ENCODE assay signal across 8 mouse cellular contexts in genomic region chr1:33757033-33757413, GRCm38 (mm10). TPM values are rescaled to one million over a fixed set of nuclear protein-coding genes. Genes with fewer than 3 reads are reported as not detected.
A peak's percentile ranks its signal among the peaks of the same experiment; 100 is the strongest.
DNase-seq lines count a peak whose midpoint lies in the region; TF ChIP-seq lines count a peak whose summit lies in the region.

No protein-coding gene starts in this region.

- H3K36me3 ChIP-seq in liver, adult 2 months (ENCODE audit: control insufficient read depth, insufficient read depth, low read length) = no peaks in the 10 kb centered on the region; the same call in 1 of the 2 replicates
- no peaks in the 10 kb centered on the region for H3K36me3 ChIP-seq in splenic B cell, adult 2 months (ENCODE audit: control insufficient read depth, insufficient read depth, low read length, poor library complexity, severe bottlenecking)

- TF ChIP-seq CTCF in liver, adult 2 months (IDR thresholded peaks at IDR 0.05; ENCODE audit: low read depth, low read length) = no peak

- H3K4me3 ChIP-seq in liver, adult 2 months (ENCODE audit: insufficient read depth, low read depth, low read length) = peak overlapping the region; percentile 66

- intact Hi-C loops in heart, postnatal 10 days (cut with DNase I) = loop anchor here (5.0 to 10.0 kb wide), 2 partner anchors 55 to 208 kb away; partner anchors contain the start of gene Zfp451
- intact Hi-C loops in left cerebral cortex, postnatal 36 days (cut with DNase I) = loop anchor here (5.0 kb wide), 1 partner anchor 55 kb away; the partner anchor contains the start of gene Zfp451

- WGBS in liver, adult 2 months = 4% methylated on average over 14 of the region's 14 CpGs

- H3K79me2 ChIP-seq in liver, adult 2 months (ENCODE audit: control insufficient read depth, insufficient read depth, low read length) = no peaks in the 10 kb centered on the region

- H3K27ac ChIP-seq in liver, adult 2 months (replicated peaks; ENCODE audit: insufficient read depth, low read depth, low read length) = no peak overlapping the region

- no peak for TF ChIP-seq POLR2A in liver, adult 2 months (IDR thresholded peaks at IDR 0.05; ENCODE audit: extremely low read depth, insufficient read depth, low read length)

- no peaks in the 10 kb centered on the region; the same call in 1 of the 2 replicates for H3K4me1 ChIP-seq in liver, adult 2 months (ENCODE audit: control insufficient read depth, insufficient read depth, low read length)

- peak overlapping the region; percentile 66 for H3K9ac ChIP-seq in liver, adult 2 months (ENCODE audit: low read depth, low read length)

- H3K27me3 ChIP-seq in liver, adult 2 months (ENCODE audit: control insufficient read depth, insufficient read depth, low read length) = no peaks in the 10 kb centered on the region
- no peaks in the 10 kb centered on the region for H3K27me3 ChIP-seq in splenic B cell, adult 2 months (ENCODE audit: control insufficient read depth, insufficient read depth, low read length, poor library complexity, severe bottlenecking)

- DNase-seq in adrenal gland, adult 2 months = peak; percentile 33
- no peak for DNase-seq in adrenal gland, postnatal 4 days (ENCODE audit: low spot score in 2 of 2)
- DNase-seq in thymus, postnatal 14 days = peak; percentile 16
- DNase-seq in thymus, adult 18-20 months = no peak
- DNase-seq in heart, postnatal 10 days = peak; percentile 31 to 38
- peak; percentile 40 for DNase-seq in liver, adult 2 months (ENCODE audit: extremely low read depth, low read depth, low spot score)
- DNase-seq in splenic B cell, adult 2 months (ENCODE audit: low read depth, low spot score) = peak; percentile 23
- DNase-seq in left cerebral cortex, postnatal 36 days (ENCODE audit: low spot score in 2 of 2) = no peak

RNA-seq across cellular contexts. Expression of gene Bag2, which starts 0.6 kb away (rescaled TPM):
- 10 to 100 TPM; 13.8 to 15.6 TPM for total RNA-seq in adrenal gland, adult 2 months (2021)
- polyA plus RNA-seq in adrenal gland, adult 2 months (2012; rRNA removed) = 15.1 and 18.4 TPM in 2 replicates
- 10 to 100 TPM; 22.3 to 25.7 TPM for total RNA-seq in adrenal gland, postnatal 4 days (2021)
- total RNA-seq in heart, postnatal 10 days (2021) = 10 to 100 TPM; 53.7 to 54.6 TPM
- 2.1 and 3.6 TPM in 2 replicates for total RNA-seq in liver, adult 2 months (2014; rRNA removed)
- 4.1 and 5.9 TPM in 2 replicates for polyA plus RNA-seq in liver, adult 2 months (2012; rRNA removed)
- total RNA-seq in left cerebral cortex, postnatal 36 days (2021) = 10 to 100 TPM; 11.7 to 12.2 TPM

RNA-seq across cellular contexts. Expression of gene Rab23, which starts 37.3 kb away (rescaled TPM):
- 10 to 100 TPM in 1 of 2 experiments, 1 to 10 TPM in 1; 9.2 to 12.6 TPM for total RNA-seq in adrenal gland, adult 2 months (2021)
- 2.9 and 5.7 TPM in 2 replicates for polyA plus RNA-seq in adrenal gland, adult 2 months (2012; rRNA removed)
- total RNA-seq in adrenal gland, postnatal 4 days (2021) = 10 to 100 TPM; 20.1 to 23.2 TPM
- 10 to 100 TPM; 13.8 to 16.6 TPM for total RNA-seq in heart, postnatal 10 days (2021)
- total RNA-seq in liver, adult 2 months (2014; rRNA removed) = 11.4 and 13.6 TPM in 2 replicates
- polyA plus RNA-seq in liver, adult 2 months (2012; rRNA removed) = 4.5 and 5.4 TPM in 2 replicates
- total RNA-seq in left cerebral cortex, postnatal 36 days (2021) = 10 to 100 TPM; 27.4 to 32.1 TPM

RNA-seq across cellular contexts. Expression of gene Zfp451, which starts 57.4 kb away (rescaled TPM):
- 10 to 100 TPM; 32.2 to 32.8 TPM for total RNA-seq in adrenal gland, adult 2 months (2021)
- 4.6 and 6.4 TPM in 2 replicates for polyA plus RNA-seq in adrenal gland, adult 2 months (2012; rRNA removed)
- total RNA-seq in adrenal gland, postnatal 4 days (2021) = 10 to 100 TPM; 45.7 to 46.4 TPM
- 10 to 100 TPM; 19.6 to 21.5 TPM for total RNA-seq in heart, postnatal 10 days (2021)
- total RNA-seq in liver, adult 2 months (2014; rRNA removed) = 10.4 and 12.4 TPM in 2 replicates
- 2.2 TPM in 2 replicates for polyA plus RNA-seq in liver, adult 2 months (2012; rRNA removed)
- total RNA-seq in left cerebral cortex, postnatal 36 days (2021) = 10 to 100 TPM; 51.2 to 62.0 TPM

Comparison
In these comparisons a context has a peak if more than half of its experiments do, and no peak if none do; other contexts are left out.
1. DNase-seq: peak in adrenal gland, adult 2 months (single experiment), thymus, postnatal 14 days (single experiment), heart, postnatal 10 days (2 of 2), liver, adult 2 months (single experiment) and splenic B cell, adult 2 months (single experiment); none in adrenal gland, postnatal 4 days (0 of 2), thymus, adult 18-20 months (0 of 2) and left cerebral cortex, postnatal 36 days (0 of 2).